Mouse (Mus musculus) hindbrain, embryonic 16.5 days (tissue): ENCODE results near the gene Pibf1. TPM values are rescaled to one million over a fixed set of nuclear protein-coding genes. Genes with fewer than 3 reads are reported as not detected.
A peak's percentile ranks its signal among the peaks of the same experiment; 100 is the strongest.

Source experiments
- ATAC-seq: fragments of 200-750 bp; cut with Nextera tagmentation; 2 replicates; pipeline ENCODE4 v1.8.0; 2017; ENCODE audit warnings: moderate TSS enrichment, moderate library complexity
- H3K27ac ChIP-seq: fragments of 300-500 bp; sonication (generic); 2 replicates; pipeline ENCODE4 v1.5.1; 2014; ENCODE audit warnings: low read depth, mild to moderate bottlenecking, control low read depth, low read length, moderate library complexity
- H3K27me3 ChIP-seq: fragments of 300-500 bp; sonication (generic); replicated peaks from 2 replicates; pipeline ENCODE4 v1.6.1; 2014; ENCODE audit warnings: low read length; ENCODE audit not compliant: control insufficient read depth, insufficient read depth
- H3K36me3 ChIP-seq: fragments of 300-500 bp; sonication (generic); 2 replicates; pipeline ENCODE4 v1.6.1; 2014; ENCODE audit warnings: mild to moderate bottlenecking, low read length, moderate library complexity, mixed read lengths; ENCODE audit not compliant: control insufficient read depth, insufficient read depth
- H3K4me1 ChIP-seq: fragments of 300-500 bp; sonication (generic); 2 replicates; pipeline ENCODE4 v1.6.1; 2014; ENCODE audit warnings: low read depth, low read length; ENCODE audit not compliant: control insufficient read depth, insufficient read depth
- H3K4me2 ChIP-seq: fragments of 300-500 bp; sonication (generic); 2 replicates; pipeline ENCODE4 v1.6.1; 2014; ENCODE audit warnings: mild to moderate bottlenecking, low read length, control low read depth, moderate library complexity
- H3K4me3 ChIP-seq: fragments of 300-500 bp; sonication (generic); 2 replicates; pipeline ENCODE4 v1.5.1; 2014; ENCODE audit warnings: mild to moderate bottlenecking, low read length, control low read depth, moderate library complexity
- H3K9ac ChIP-seq: fragments of 300-500 bp; sonication (generic); 2 replicates; pipeline ENCODE4 v1.6.1; 2014; ENCODE audit warnings: low read depth, mild to moderate bottlenecking, control low read depth, low read length, moderate library complexity
- H3K9me3 ChIP-seq: fragments of 300-500 bp; sonication (generic); 2 replicates; pipeline ENCODE4 v1.6.1; 2014; ENCODE audit warnings: mild to moderate bottlenecking, low read length, moderate library complexity; ENCODE audit not compliant: control insufficient read depth
- WGBS: fragments of 180-500 bp; shearing (Covaris S2); extraction: QIAGEN DNeasy Blood & Tissue Kit; methylation state at CpG from one replicate; pipeline ENCODE4 v1.1.7; 2014; 5-methylcytosine and 5-hydroxymethylcytosine counted together
- polyA plus RNA-seq: library from polyadenylated mRNA; unstranded; fragments of >200 nt; fragmentation: Nextera tagmentation; extraction: Ambion mirVana; gene quantifications from 2 replicates; pipeline ENCODE4 v1.2.1, GENCODE M21; 2015

Gene Pibf1
- polyA plus RNA-seq, 1 experiment from 2014 or later: 17.0 TPM

DNA sequence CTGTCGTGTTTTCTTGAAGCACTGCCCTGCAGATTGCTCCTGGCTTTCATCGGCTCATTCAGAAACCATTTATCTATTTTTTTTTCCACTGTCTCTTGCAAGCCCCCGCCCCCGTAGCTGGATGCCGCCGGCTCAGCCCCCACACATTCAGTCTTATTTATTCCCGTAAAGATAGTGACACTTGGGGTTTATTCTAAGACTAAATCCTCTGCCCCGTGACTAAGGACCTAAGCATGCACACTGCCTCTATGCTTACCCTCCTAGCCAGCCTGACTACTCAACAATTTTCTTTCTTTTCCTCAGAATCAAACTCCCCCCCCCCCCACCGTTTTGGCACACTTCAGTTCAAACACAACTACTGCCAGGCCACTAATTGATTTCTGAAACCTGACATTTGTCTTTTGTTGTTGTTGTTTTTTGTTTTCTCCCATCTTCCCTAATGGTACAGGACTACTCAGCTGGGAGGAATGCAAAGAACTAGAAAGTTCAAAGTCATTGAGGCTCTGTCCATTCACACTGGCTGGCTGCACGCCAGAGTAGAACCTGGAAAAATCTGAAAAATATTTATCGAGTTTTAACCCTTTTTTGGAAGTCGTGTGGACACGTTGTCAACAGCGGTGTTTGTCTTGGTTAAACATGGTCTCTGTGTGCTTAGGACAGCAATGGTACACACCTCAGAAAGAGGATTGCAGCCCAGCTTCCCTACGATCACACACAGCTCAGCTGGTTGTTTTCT, 196.6 kb downstream of the Pibf1 start:
- Histone ChIP-seq H3K4me3 (no peak overlapping the region), H3K9ac (no peak overlapping the region), H3K36me3 (no peaks in the 10 kb centered on the region), H3K9me3 (no peaks in the 10 kb centered on the region), H3K4me1 (peaks cover 13% of the 10 kb centered on the region), H3K4me2 (no peak overlapping the region), H3K27me3 (peaks cover 4% of the 10 kb centered on the region; the same call in 1 of the 2 replicates), H3K27ac (no peak overlapping the region)
- WGBS: 59% methylated on average over 15 of the region's 15 CpGs
- ATAC-seq: no peak

DNA sequence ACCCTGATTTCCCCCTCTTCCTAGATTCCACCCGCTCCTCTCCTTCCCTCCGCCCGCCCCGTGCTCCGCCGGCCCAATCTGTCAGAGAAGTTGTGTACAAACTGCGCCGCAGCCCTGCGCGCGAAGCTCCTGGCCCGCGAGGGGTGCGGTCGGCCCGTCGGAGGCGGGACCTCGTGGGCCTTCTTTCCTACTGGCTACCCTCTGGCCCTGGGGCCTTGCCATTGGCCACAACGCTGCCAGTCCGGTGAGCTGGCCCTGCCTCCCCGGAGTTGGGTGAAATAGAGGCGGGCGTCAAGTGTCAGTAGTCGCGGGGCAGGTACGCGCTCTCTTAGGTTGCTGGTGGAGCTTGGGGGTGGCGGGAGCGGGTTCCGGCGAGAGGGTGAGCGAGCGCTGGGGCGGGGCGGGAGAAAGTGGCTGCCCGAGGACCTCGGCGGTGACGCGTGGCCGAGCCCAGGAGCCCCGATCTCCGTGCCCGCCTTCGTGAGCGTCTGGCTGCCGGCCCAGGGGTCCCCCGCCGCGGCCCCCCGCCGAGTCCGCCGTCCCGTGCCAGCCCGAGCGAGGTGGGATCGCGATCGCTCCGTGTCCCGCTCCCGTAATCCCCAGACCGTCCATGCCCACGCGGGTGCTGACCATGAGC, 199.3 kb downstream of the Pibf1 start, which contains the start of gene Klf5:
TSS of gene Klf5 (plus strand) at position 307 of the 637 bp plus-strand sequence.
- 0 out of 2 replicates have a peak within 1 kb of the TSS, but pooled peaks have one; percentile 31 for H3K27ac ChIP-seq

DNA sequence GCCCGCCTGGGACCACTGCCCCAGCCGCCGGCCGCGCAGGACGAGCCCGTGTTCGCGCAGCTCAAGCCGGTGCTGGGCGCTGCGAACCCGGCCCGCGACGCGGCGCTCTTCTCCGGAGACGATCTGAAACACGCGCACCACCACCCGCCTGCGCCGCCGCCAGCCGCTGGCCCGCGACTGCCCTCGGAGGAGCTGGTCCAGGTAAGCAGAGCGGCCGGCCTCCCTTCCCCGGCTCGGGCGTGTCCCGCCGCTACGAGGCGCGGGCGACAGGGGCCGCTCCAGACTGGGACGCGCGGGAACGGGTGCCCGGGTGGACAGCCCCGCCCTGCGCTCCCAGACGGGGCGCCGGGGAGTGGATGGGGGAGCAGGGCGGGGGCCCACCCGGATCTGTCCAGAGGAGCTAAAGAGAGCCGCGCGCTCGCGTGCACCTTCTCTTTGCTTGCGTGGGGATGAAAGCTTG, 199.8 kb downstream of the Pibf1 start:
- H3K36me3 ChIP-seq: no peaks in the 10 kb centered on the region
- ATAC-seq: peak; percentile 87
- WGBS: under 1% methylated on average over 33 of the region's 60 CpGs
- H3K4me3 ChIP-seq: peak overlapping the region; percentile 74
- H3K4me1 ChIP-seq: peaks cover 13% of the 10 kb centered on the region
- peaks cover 4% of the 10 kb centered on the region; the same call in 1 of the 2 replicates for H3K27me3 ChIP-seq
- H3K9me3 ChIP-seq: no peaks in the 10 kb centered on the region
- 0 out of 2 replicates have a peak overlapping the region, but pooled peaks have one; percentile 31 for H3K27ac ChIP-seq
- H3K9ac ChIP-seq: peak overlapping the region; percentile 72
- H3K4me2 ChIP-seq: peak overlapping the region; percentile 94

More for the DNA sequence above, 199.3 kb downstream of the Pibf1 start, which contains the start of gene Klf5:
- Histone ChIP-seq H3K4me2 (peak within 1 kb of the TSS; percentile 94), H3K9me3 (no peaks in the 10 kb centered on the region), H3K27me3 (peaks cover 4% of the 10 kb centered on the region; the same call in 1 of the 2 replicates), H3K9ac (peak within 1 kb of the TSS; percentile 72), H3K4me3 (peak within 1 kb of the TSS; percentile 74), H3K4me1 (peaks cover 13% of the 10 kb centered on the region), H3K36me3 (no peaks in the 10 kb centered on the region)
- under 1% methylated on average over 56 of the region's 67 CpGs for WGBS
- peak; percentile 98 for ATAC-seq

DNA sequence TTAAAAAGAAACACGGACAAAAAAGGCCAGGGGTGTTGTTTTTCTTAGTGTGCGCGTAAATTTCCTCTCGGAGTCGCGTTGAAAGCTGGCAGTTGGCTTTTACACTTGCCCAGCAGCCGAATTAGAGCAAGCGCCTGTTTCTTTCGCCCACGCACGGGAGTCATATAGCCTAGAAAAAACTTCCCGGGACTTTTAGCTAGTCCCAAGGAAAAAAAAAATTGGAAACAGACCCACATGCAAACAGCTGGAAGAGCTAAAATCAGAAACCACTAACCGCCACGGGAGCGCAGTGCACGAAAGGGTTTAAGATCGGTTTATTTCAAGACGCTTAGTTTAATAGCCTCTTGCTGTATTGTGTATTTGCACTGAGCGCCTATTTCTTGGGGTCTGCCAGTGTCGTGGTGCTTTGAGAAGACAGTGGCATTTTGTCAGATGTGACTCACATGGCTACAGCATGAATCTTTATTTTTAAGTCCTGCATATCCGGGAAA, 200.5 kb downstream of the Pibf1 start:
- H3K9me3 ChIP-seq: no peaks in the 10 kb centered on the region
- ATAC-seq: no peak

DNA sequence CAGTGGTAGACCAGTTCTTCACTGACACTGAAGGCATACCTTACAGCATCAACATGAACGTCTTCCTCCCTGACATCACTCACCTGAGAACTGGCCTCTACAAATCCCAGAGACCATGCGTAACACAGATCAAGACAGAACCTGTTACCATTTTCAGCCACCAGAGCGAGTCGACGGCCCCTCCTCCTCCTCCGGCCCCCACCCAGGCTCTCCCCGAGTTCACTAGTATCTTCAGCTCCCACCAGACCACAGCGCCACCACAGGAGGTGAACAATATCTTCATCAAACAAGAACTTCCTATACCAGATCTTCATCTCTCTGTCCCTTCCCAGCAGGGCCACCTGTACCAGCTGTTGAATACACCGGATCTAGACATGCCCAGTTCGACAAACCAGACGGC, 202.2 kb downstream of the Pibf1 start:
- Histone ChIP-seq H3K27me3 (peaks cover 4% of the 10 kb centered on the region; the same call in 1 of the 2 replicates), H3K36me3 (no peaks in the 10 kb centered on the region), H3K4me1 (peaks cover 13% of the 10 kb centered on the region), H3K9ac (no peak overlapping the region), H3K4me3 (no peak overlapping the region), H3K4me2 (no peak overlapping the region), H3K9me3 (no peaks in the 10 kb centered on the region), H3K27ac (no peak overlapping the region)
- 67% methylated on average over 11 of the region's 11 CpGs for WGBS
- no peak for ATAC-seq

More for the DNA sequence above, 200.5 kb downstream of the Pibf1 start:
- Histone ChIP-seq H3K27me3 (peaks cover 4% of the 10 kb centered on the region; the same call in 1 of the 2 replicates), H3K36me3 (no peaks in the 10 kb centered on the region), H3K9ac (peak overlapping the region; percentile 72), H3K27ac (no peak overlapping the region), H3K4me1 (peaks cover 13% of the 10 kb centered on the region), H3K4me2 (peak overlapping the region; percentile 94), H3K4me3 (peak overlapping the region; percentile 74)
- WGBS: 5% methylated on average over 21 of the region's 21 CpGs

Other genes starting within 250 kb of the Pibf1 start
- 0.81 and 1.1 TPM in 2 replicates for gene Rpl36a-ps1, start 105.1 kb upstream of the Pibf1 start, polyA plus RNA-seq
- gene Mzt1, start 53.3 kb upstream of the Pibf1 start, polyA plus RNA-seq: 88.4 and 92.7 TPM in 2 replicates
- gene Bora, start 53.2 kb upstream of the Pibf1 start, polyA plus RNA-seq: 14.4 and 15.3 TPM in 2 replicates
- 19.8 and 21.2 TPM in 2 replicates for gene Dis3, start 346 bp downstream of the Pibf1 start, polyA plus RNA-seq
- 3.2 and 3.6 TPM in 2 replicates for gene Klf5, start 199.3 kb downstream of the Pibf1 start, polyA plus RNA-seq